Mouse (Mus musculus) megakaryocyte, embryonic 14.5 days (primary cell): ENCODE measurements around the gene Ldlr.

Experiments
- FLI1 ChIP-seq: IDR thresholded peaks from 2 replicates; pipeline ENCODE4 v1.6.1; 2012; ENCODE audit warnings: low read length, inconsistent platforms, mixed read lengths
- GATA1 ChIP-seq: IDR thresholded peaks from 3 replicates; pipeline ENCODE4 v1.6.1; 2012; ENCODE audit warnings: mixed read lengths, low read length, inconsistent platforms, borderline replicate concordance

GRCm38 (mm10) chr9:21794925-21795324 lies 71.6 kb downstream of the Ldlr start:
- TF ChIP-seq GATA1 (no peak), FLI1 (no peak)
